Mouse (Mus musculus) C2C12 (cell line): Measurements from ENCODE around the gene Minos1.

Experiments used
- CTCF ChIP-seq: IDR thresholded peaks from one replicate; pipeline ENCODE4 v1.5.1; 2011; ENCODE audit not compliant: control insufficient read depth, insufficient read depth, insufficient read length
- FOSL1 ChIP-seq: IDR thresholded peaks from one replicate; pipeline ENCODE4 v1.8.0; 2011; ENCODE audit warnings: mild to moderate bottlenecking, low read length; ENCODE audit not compliant: poor library complexity, insufficient read depth, severe bottlenecking
- MYOG ChIP-seq: IDR thresholded peaks from one replicate; pipeline ENCODE4 v1.6.1; 2011; ENCODE audit not compliant: control insufficient read depth, insufficient read length; ENCODE audit errors: extremely low read depth
- USF1 ChIP-seq: IDR thresholded peaks from one replicate; pipeline ENCODE4 v1.6.1; 2011; ENCODE audit warnings: low read depth, mild to moderate bottlenecking, control low read depth, moderate library complexity

DNA sequence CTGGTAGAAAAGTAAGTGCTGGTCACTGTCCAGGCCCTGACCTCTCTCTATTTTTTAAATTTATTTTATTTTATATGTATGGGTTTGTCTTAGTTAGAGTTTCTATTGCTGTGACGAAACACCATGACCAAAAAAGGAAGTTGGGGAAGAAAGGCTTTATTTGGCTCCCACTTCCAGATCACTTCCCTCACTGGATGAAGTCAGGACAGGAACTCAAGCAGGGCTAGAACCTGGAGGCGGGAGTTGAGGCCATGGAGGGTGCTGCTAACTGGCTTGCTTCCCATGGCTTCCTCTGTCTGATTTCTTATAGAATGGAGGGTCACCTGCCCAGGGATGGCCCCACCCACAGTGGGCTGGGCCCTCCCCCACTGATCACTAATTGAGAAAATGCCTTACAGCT, 30.2 kb upstream of the Minos1 start:
- TF ChIP-seq MYOG (no peak), USF1 (no peak), CTCF (no peak), FOSL1 (no peak)
